Mouse (Mus musculus) neural tube, embryonic 11.5 days (tissue): ENCODE results near the gene Tmem8b. TPM values are rescaled to one million over a fixed set of nuclear protein-coding genes. Genes with fewer than 3 reads are reported as not detected.

Experiments
- ATAC-seq: fragments of 200-750 bp; cut with Nextera tagmentation; 2 replicates; pipeline ENCODE4 v1.8.0; 2017; ENCODE audit warnings: moderate number of reproducible peaks, mild to moderate bottlenecking, moderate TSS enrichment, moderate library complexity; ENCODE audit not compliant: insufficient read depth, low FRiP score, low TSS enrichment
- DNase-seq: peaks from one replicate; pipeline ENCODE4 v3.0.0-alpha.2; 2015; ENCODE audit warnings: low spot score
- H3K27ac ChIP-seq: fragments of 300-500 bp; sonication (generic); 2 replicates; pipeline ENCODE4 v1.5.1; 2014; ENCODE audit warnings: low read depth, mild to moderate bottlenecking, low read length
- H3K27me3 ChIP-seq: fragments of 300-500 bp; sonication (generic); 2 replicates; pipeline ENCODE4 v1.6.1; 2014; ENCODE audit warnings: mild to moderate bottlenecking, low read length, mixed read lengths; ENCODE audit not compliant: control insufficient read depth, insufficient read depth
- H3K36me3 ChIP-seq: fragments of 300-500 bp; sonication (generic); 2 replicates; pipeline ENCODE4 v1.6.1; 2014; ENCODE audit warnings: mild to moderate bottlenecking, low read length, moderate library complexity, mixed read lengths; ENCODE audit not compliant: control insufficient read depth, insufficient read depth
- H3K4me1 ChIP-seq: fragments of 300-500 bp; sonication (generic); 2 replicates; pipeline ENCODE4 v1.6.1; 2014; ENCODE audit warnings: low read length, mixed read lengths; ENCODE audit not compliant: control insufficient read depth, insufficient read depth
- H3K4me2 ChIP-seq: fragments of 300-500 bp; sonication (generic); 2 replicates; pipeline ENCODE4 v1.6.1; 2014; ENCODE audit warnings: low read depth, mild to moderate bottlenecking, moderate library complexity
- H3K4me3 ChIP-seq: fragments of 300-500 bp; sonication (generic); 2 replicates; pipeline ENCODE4 v1.5.1; 2014; ENCODE audit warnings: low read depth, low read length
- H3K9ac ChIP-seq: fragments of 300-500 bp; sonication (generic); 2 replicates; pipeline ENCODE4 v1.6.1; 2014; ENCODE audit warnings: mild to moderate bottlenecking, low read length
- H3K9me3 ChIP-seq: fragments of 300-500 bp; sonication (generic); 2 replicates; pipeline ENCODE4 v1.6.1; 2016; ENCODE audit warnings: low read length; ENCODE audit not compliant: control insufficient read depth
- WGBS: fragments of 180-500 bp; shearing (Covaris S2); extraction: QIAGEN DNeasy Blood & Tissue Kit; methylation state at CpG from one replicate; pipeline ENCODE4 v1.1.7; 2014; 5-methylcytosine and 5-hydroxymethylcytosine counted together
- microRNA-seq: library from miRNA; unstranded; fragments of <30 nt; microRNA quantifications from one replicate; pipeline ENCODE4, GENCODE M21; 2016
- polyA plus RNA-seq: library from polyadenylated mRNA; unstranded; fragments of >200 nt; fragmentation: Nextera tagmentation; extraction: Ambion mirVana; gene quantifications from 2 replicates; pipeline ENCODE4 v1.2.1, GENCODE M21; 2014

The Tmem8b gene
- polyA plus RNA-seq, 1 experiment from 2014 or later, result 5.7 TPM

GRCm38 (mm10) chr4:43730750-43731297, 62.1 kb downstream of the Tmem8b start:
- Histone ChIP-seq H3K27me3 (no peaks in the 10 kb centered on the region), H3K36me3 (no peaks in the 10 kb centered on the region), H3K4me3 (no peak overlapping the region), H3K27ac (no peak overlapping the region), H3K4me1 (no peaks in the 10 kb centered on the region), H3K4me2 (no peak overlapping the region), H3K9me3 (no peaks in the 10 kb centered on the region), H3K9ac (no peak overlapping the region)
- ATAC-seq (no peak), DNase-seq (no peak)
- 70% methylated on average over 21 of the region's 21 CpGs for WGBS

- no peak overlapping the region for H3K27ac ChIP-seq
- no peaks in the 10 kb centered on the region for H3K4me1 ChIP-seq
- H3K27me3 ChIP-seq, result no peaks in the 10 kb centered on the region
- H3K4me2 ChIP-seq, result no peak overlapping the region
- ATAC-seq (no peak), DNase-seq (no peak)
- H3K4me3 ChIP-seq, result no peak overlapping the region
- WGBS, result 56% methylated on average over 1 of the region's 1 CpGs
- no peaks in the 10 kb centered on the region for H3K9me3 ChIP-seq
- no peaks in the 10 kb centered on the region for H3K36me3 ChIP-seq
- peak overlapping the region; percentile 26; the same call in 1 of the 2 replicates for H3K9ac ChIP-seq
These were observed 63.4 kb downstream of the Tmem8b start for GRCm38 (mm10) chr4:43732171-43732570.

GRCm38 (mm10) chr4:43733186-43733585, 64.4 kb downstream of the Tmem8b start:
- DNase-seq (no peak), ATAC-seq (no peak)
- no peak overlapping the region for H3K4me3 ChIP-seq
- 81% methylated on average over 5 of the region's 5 CpGs for WGBS
- no peaks in the 10 kb centered on the region for H3K9me3 ChIP-seq
- H3K4me2 ChIP-seq, result no peak overlapping the region
- no peaks in the 10 kb centered on the region for H3K36me3 ChIP-seq
- no peak overlapping the region for H3K27ac ChIP-seq
- no peaks in the 10 kb centered on the region for H3K4me1 ChIP-seq
- H3K27me3 ChIP-seq, result no peaks in the 10 kb centered on the region
- no peak overlapping the region for H3K9ac ChIP-seq

- WGBS, result 63% methylated on average over 6 of the region's 6 CpGs
- no peak for DNase-seq
These were observed 68.4 kb downstream of the Tmem8b start for GRCm38 (mm10) chr4:43737144-43737543.

GRCm38 (mm10) chr4:43738989-43739674, 70.4 kb downstream of the Tmem8b start:
- Histone ChIP-seq H3K9ac (no peak overlapping the region), H3K4me1 (no peaks in the 10 kb centered on the region), H3K27me3 (no peaks in the 10 kb centered on the region), H3K4me2 (no peak overlapping the region), H3K27ac (no peak overlapping the region), H3K9me3 (no peaks in the 10 kb centered on the region), H3K36me3 (no peaks in the 10 kb centered on the region), H3K4me3 (no peak overlapping the region)
- ATAC-seq (no peak), DNase-seq (no peak)
- 81% methylated on average over 8 of the region's 8 CpGs for WGBS

More at GRCm38 (mm10) chr4:43737144-43737543, 68.4 kb downstream of the Tmem8b start:
- H3K4me3 ChIP-seq, result no peak overlapping the region
- H3K27me3 ChIP-seq, result no peaks in the 10 kb centered on the region
- no peaks in the 10 kb centered on the region for H3K36me3 ChIP-seq
- ATAC-seq, result no peak
- no peaks in the 10 kb centered on the region for H3K4me1 ChIP-seq
- no peak overlapping the region for H3K9ac ChIP-seq
- no peak overlapping the region for H3K4me2 ChIP-seq
- H3K27ac ChIP-seq, result no peak overlapping the region
- H3K9me3 ChIP-seq, result no peaks in the 10 kb centered on the region

GRCm38 (mm10) chr4:43741526-43741925, 72.8 kb downstream of the Tmem8b start:
- Histone ChIP-seq H3K27ac (no peak overlapping the region), H3K9me3 (no peaks in the 10 kb centered on the region), H3K4me3 (no peak overlapping the region), H3K36me3 (no peaks in the 10 kb centered on the region), H3K4me2 (no peak overlapping the region), H3K27me3 (no peaks in the 10 kb centered on the region), H3K9ac (no peak overlapping the region), H3K4me1 (no peaks in the 10 kb centered on the region)
- 73% methylated on average over 5 of the region's 5 CpGs for WGBS
- ATAC-seq (no peak), DNase-seq (no peak)

Small RNAs within 50 kb of the gene (microRNA-seq; reads per million reads assigned to microRNA genes)
- gene Gm25262, result not detected

Other genes starting within 250 kb of the Tmem8b start
- 0.20 TPM in 1 of 2 replicates, not detected in the other for gene Fam166b, start 239.8 kb upstream of the Tmem8b start, polyA plus RNA-seq
- 8.6 and 9.5 TPM in 2 replicates for gene Tesk1, start 227.0 kb upstream of the Tmem8b start, polyA plus RNA-seq
- 2.1 and 2.8 TPM in 2 replicates for gene Cd72, start 214.3 kb upstream of the Tmem8b start, polyA plus RNA-seq
- gene Sit1, start 185.2 kb upstream of the Tmem8b start, polyA plus RNA-seq, result not detected in 2 replicates
- 46.6 and 55.9 TPM in 2 replicates for gene Ccdc107, start 176.1 kb upstream of the Tmem8b start, polyA plus RNA-seq
- 36.7 and 39.3 TPM in 2 replicates for gene Arhgef39, start 169.3 kb upstream of the Tmem8b start, polyA plus RNA-seq
- gene Car9, start 162.0 kb upstream of the Tmem8b start, polyA plus RNA-seq, result 0.23 and 0.44 TPM in 2 replicates
- 101 and 127 TPM in 2 replicates for gene Tpm2, start 145.2 kb upstream of the Tmem8b start, polyA plus RNA-seq
- 56.0 and 62.5 TPM in 2 replicates for gene Creb3, start 106.6 kb upstream of the Tmem8b start, polyA plus RNA-seq
- 42.1 and 48.8 TPM in 2 replicates for gene Tln1, start 106.3 kb upstream of the Tmem8b start, polyA plus RNA-seq
- gene Rgp1, start 90.3 kb upstream of the Tmem8b start, polyA plus RNA-seq, result 26.5 and 32.1 TPM in 2 replicates
- 29.8 and 30.8 TPM in 2 replicates for gene Gba2, start 90.1 kb upstream of the Tmem8b start, polyA plus RNA-seq
- gene Msmp, start 84.5 kb upstream of the Tmem8b start, polyA plus RNA-seq, result 1.8 and 2.4 TPM in 2 replicates
- gene Npr2, start 37.0 kb upstream of the Tmem8b start, polyA plus RNA-seq, result 29.0 and 37.4 TPM in 2 replicates
- gene Spag8, start 15.4 kb upstream of the Tmem8b start, polyA plus RNA-seq, result 0.89 and 1.1 TPM in 2 replicates
- 63.8 and 65.4 TPM in 2 replicates for gene Hint2, start 12.5 kb upstream of the Tmem8b start, polyA plus RNA-seq
- 2.4 and 3.4 TPM in 2 replicates for gene Fam221b, start 174 bp downstream of the Tmem8b start, polyA plus RNA-seq
- gene Olfr70, start 31.8 kb downstream of the Tmem8b start, polyA plus RNA-seq, result not detected in 2 replicates
- not detected in 2 replicates for gene Olfr71, start 41.3 kb downstream of the Tmem8b start, polyA plus RNA-seq
- 0.22 TPM in 1 of 2 replicates, not detected in the other for gene Hrct1, start 58.2 kb downstream of the Tmem8b start, polyA plus RNA-seq
- gene Spaar, start 61.1 kb downstream of the Tmem8b start, polyA plus RNA-seq, result not detected in 2 replicates
- gene Olfr159, start 102.0 kb downstream of the Tmem8b start, polyA plus RNA-seq, result not detected in 2 replicates
- not detected in 2 replicates for gene Olfr156, start 154.9 kb downstream of the Tmem8b start, polyA plus RNA-seq
- not detected in 2 replicates for gene Olfr157, start 171.2 kb downstream of the Tmem8b start, polyA plus RNA-seq
- gene Olfr155, start 182.6 kb downstream of the Tmem8b start, polyA plus RNA-seq, result not detected in 2 replicates
- gene Reck, start 206.6 kb downstream of the Tmem8b start, polyA plus RNA-seq, result 15.9 and 18.5 TPM in 2 replicates